Mouse (Mus musculus) hindbrain, postnatal 0 days (tissue): ENCODE data around the gene 9130213A22Rik. TPM values are rescaled to one million over a fixed set of nuclear protein-coding genes. Genes with fewer than 3 reads are reported as not detected.

ENCODE experiments used
- ATAC-seq: fragments of 200-750 bp; cut with Nextera tagmentation; 2 replicates; pipeline ENCODE4 v1.8.0; 2017; ENCODE audit warnings: mild to moderate bottlenecking, moderate TSS enrichment, moderate library complexity
- DNase-seq: peaks from one replicate; pipeline ENCODE4 v3.0.0-alpha.2; 2015; ENCODE audit warnings: low spot score
- H3K27ac ChIP-seq: fragments of 300-500 bp; sonication (generic); 2 replicates; pipeline ENCODE4 v1.5.1; 2014; ENCODE audit warnings: mild to moderate bottlenecking
- H3K27me3 ChIP-seq: fragments of 300-500 bp; sonication (generic); 2 replicates; pipeline ENCODE4 v1.6.1; 2014; ENCODE audit warnings: low read length, mixed read lengths; ENCODE audit not compliant: insufficient read depth
- H3K36me3 ChIP-seq: fragments of 300-500 bp; sonication (generic); 2 replicates; pipeline ENCODE4 v1.6.1; 2014; ENCODE audit warnings: low read length, mixed read lengths; ENCODE audit not compliant: insufficient read depth
- H3K4me1 ChIP-seq: fragments of 300-500 bp; sonication (generic); 2 replicates; pipeline ENCODE4 v1.6.1; 2014; ENCODE audit warnings: antibody characterized with exemption, low read length, mixed read lengths; ENCODE audit not compliant: insufficient read depth
- H3K4me2 ChIP-seq: fragments of 300-500 bp; sonication (generic); 2 replicates; pipeline ENCODE4 v1.6.1; 2014; ENCODE audit warnings: low read depth, mild to moderate bottlenecking, low read length, moderate library complexity, mixed read lengths
- H3K4me3 ChIP-seq: fragments of 300-500 bp; sonication (generic); 2 replicates; pipeline ENCODE4 v1.5.1; 2014; ENCODE audit warnings: low read length
- H3K9ac ChIP-seq: fragments of 300-500 bp; sonication (generic); replicated peaks from 2 replicates; pipeline ENCODE4 v1.6.1; 2014; ENCODE audit warnings: mild to moderate bottlenecking, low read length, moderate library complexity, mixed read lengths
- H3K9me3 ChIP-seq: fragments of 300-500 bp; sonication (generic); 2 replicates; pipeline ENCODE4 v1.6.1; 2016; ENCODE audit warnings: low read length, mixed read lengths
- CTCF ChIP-seq: IDR thresholded peaks from 2 replicates; pipeline ENCODE4 v1.5.1; 2016; ENCODE audit warnings: antibody characterized with exemption, control low read depth, low read depth
- WGBS: fragments of 180-500 bp; shearing (Covaris S2); extraction: QIAGEN DNeasy Blood & Tissue Kit; methylation state at CpG from one replicate; pipeline ENCODE4 v1.1.7; 2014; 5-methylcytosine and 5-hydroxymethylcytosine counted together
- polyA plus RNA-seq: library from polyadenylated mRNA; unstranded; fragments of >200 nt; fragmentation: Nextera tagmentation; extraction: Ambion mirVana; gene quantifications from 2 replicates; pipeline ENCODE4 v1.2.1, GENCODE M21; 2015
- total RNA-seq: library from RNA; depleted of rRNA; stranded (reverse); fragments of >200 nt; gene quantifications from 2 replicates; pipeline ENCODE4 v1.2.3, GENCODE M21; 2014

Gene 9130213A22Rik
- total and polyA plus RNA-seq, 2 experiments from 2014 or later: 1.0 to 1.2 TPM

GRCm38 (mm10) chr11:69120221-69121000, 2.0 kb downstream of the 9130213A22Rik start, which contains the start of gene Hes7:
Gene Hes7 (plus strand): TSS chr11:69120404.
- peak within 1 kb of the TSS; percentile 97 for H3K4me2 ChIP-seq
- WGBS: 3% methylated on average over 27 of the region's 27 CpGs
- no peak for DNase-seq
- H3K4me3 ChIP-seq: peak within 1 kb of the TSS; percentile 77
- ATAC-seq: no peak
- H3K9me3 ChIP-seq: no peaks in the 10 kb centered on the region
- peaks cover 15% of the 10 kb centered on the region for H3K4me1 ChIP-seq
- H3K36me3 ChIP-seq: no peaks in the 10 kb centered on the region
- H3K27me3 ChIP-seq: no peaks in the 10 kb centered on the region
- no peak for TF ChIP-seq CTCF
- no peak within 1 kb of the TSS for H3K27ac ChIP-seq
- peak within 1 kb of the TSS; percentile 74; the same call in 1 of the 2 replicates for H3K9ac ChIP-seq

DNA sequence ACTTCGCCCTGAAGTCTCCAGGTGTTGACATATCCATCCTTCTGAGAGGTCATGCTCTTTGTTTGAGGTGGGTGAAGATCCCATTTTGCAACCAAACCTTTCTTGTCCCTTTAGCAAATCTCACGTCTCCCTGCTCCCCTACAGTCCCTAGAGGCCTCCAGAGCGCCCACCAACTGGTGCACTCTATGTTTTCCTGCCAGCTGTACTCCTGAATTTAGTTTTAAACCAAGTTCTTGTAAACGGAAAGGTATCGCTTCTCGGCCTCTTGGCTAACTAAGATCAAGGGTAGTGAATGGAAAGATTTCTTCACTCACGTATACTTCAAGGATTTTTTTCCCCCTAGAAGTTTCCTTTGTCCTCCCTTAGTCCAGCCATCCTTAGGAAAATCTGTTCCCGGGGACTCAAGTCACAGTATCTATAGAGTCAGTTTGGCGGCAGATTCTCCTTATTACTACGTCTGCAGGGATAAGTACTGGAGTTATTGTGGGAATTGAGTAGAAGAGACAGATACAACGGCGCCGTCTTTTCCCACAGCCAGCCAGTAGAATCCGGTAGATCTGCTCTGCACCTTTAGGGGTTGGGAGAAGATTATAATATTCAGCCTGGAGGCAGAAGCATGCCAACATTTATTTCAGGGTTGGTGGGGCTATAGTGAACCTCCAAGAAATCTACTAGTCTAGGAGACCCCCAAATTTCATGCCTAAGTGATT, 2.8 kb downstream of the 9130213A22Rik start:
- ATAC-seq (no peak), DNase-seq (no peak)
- Histone ChIP-seq H3K4me3 (peak overlapping the region; percentile 77), H3K27ac (no peak overlapping the region), H3K27me3 (no peaks in the 10 kb centered on the region), H3K4me2 (peak overlapping the region; percentile 97), H3K4me1 (peaks cover 15% of the 10 kb centered on the region), H3K36me3 (no peaks in the 10 kb centered on the region), H3K9me3 (no peaks in the 10 kb centered on the region), H3K9ac (no peak overlapping the region; the same call in 1 of the 2 replicates)
- no peak for TF ChIP-seq CTCF
- WGBS: 34% methylated on average over 14 of the region's 14 CpGs

DNA sequence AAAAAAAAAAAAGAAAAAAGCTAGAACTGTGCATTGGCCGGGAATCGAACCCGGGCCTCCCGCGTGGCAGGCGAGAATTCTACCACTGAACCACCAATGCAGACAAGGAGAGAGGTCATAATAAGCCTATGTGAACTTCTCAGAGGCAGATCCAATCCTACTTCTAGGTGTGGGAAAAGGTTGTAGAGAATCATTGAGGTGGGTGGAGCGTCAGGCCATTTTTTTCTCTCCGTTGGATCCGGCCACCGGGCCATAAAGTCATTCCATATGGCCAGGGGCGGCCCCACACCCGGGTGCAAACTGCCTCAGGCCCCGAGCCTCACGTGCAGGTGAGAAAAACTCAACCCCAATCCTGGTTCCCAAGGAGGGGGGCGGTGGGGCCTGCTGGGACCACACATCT, 3.6 kb downstream of the 9130213A22Rik start:
- H3K4me2 ChIP-seq: peak overlapping the region; percentile 97
- H3K36me3 ChIP-seq: no peaks in the 10 kb centered on the region
- TF ChIP-seq CTCF: no peak
- ATAC-seq (peak; percentile 28; the same call in 1 of the 2 replicates), DNase-seq (peak; percentile 92)
- H3K27ac ChIP-seq: no peak overlapping the region
- under 1% methylated on average over 15 of the region's 15 CpGs for WGBS
- H3K9me3 ChIP-seq: no peaks in the 10 kb centered on the region
- no peak overlapping the region; the same call in 1 of the 2 replicates for H3K9ac ChIP-seq
- peak overlapping the region; percentile 83 for H3K4me3 ChIP-seq
- H3K4me1 ChIP-seq: peaks cover 15% of the 10 kb centered on the region
- no peaks in the 10 kb centered on the region for H3K27me3 ChIP-seq

GRCm38 (mm10) chr11:69117737-69118695, 4.4 kb downstream of the 9130213A22Rik start:
- H3K4me2 ChIP-seq: peak overlapping the region; percentile 97
- ATAC-seq (0 out of 2 replicates have a peak, but pooled peaks have one; percentile 10), DNase-seq (peak; percentile 48)
- peak overlapping the region; percentile 78 for H3K9ac ChIP-seq
- no peaks in the 10 kb centered on the region for H3K9me3 ChIP-seq
- H3K36me3 ChIP-seq: no peaks in the 10 kb centered on the region
- peaks cover 15% of the 10 kb centered on the region for H3K4me1 ChIP-seq
- TF ChIP-seq CTCF: no peak
- peak overlapping the region; percentile 83 for H3K4me3 ChIP-seq
- H3K27ac ChIP-seq: peak overlapping the region; percentile 78
- no peaks in the 10 kb centered on the region for H3K27me3 ChIP-seq
- WGBS: under 1% methylated on average over 45 of the region's 45 CpGs

- TF ChIP-seq CTCF: no peak
- 58% methylated on average over 5 of the region's 5 CpGs for WGBS
- Histone ChIP-seq H3K36me3 (no peaks in the 10 kb centered on the region), H3K4me1 (peaks cover 15% of the 10 kb centered on the region), H3K27me3 (no peaks in the 10 kb centered on the region), H3K9me3 (no peaks in the 10 kb centered on the region), H3K4me3 (0 out of 2 replicates have a peak overlapping the region, but pooled peaks have one; percentile 83), H3K4me2 (peak overlapping the region; percentile 97), H3K9ac (no peak overlapping the region), H3K27ac (0 out of 2 replicates have a peak overlapping the region, but pooled peaks have one; percentile 78)
- DNase-seq: no peak
- no peak for ATAC-seq
Measured at GRCm38 (mm10) chr11:69116843-69117242, 5.5 kb downstream of the 9130213A22Rik start.

DNA sequence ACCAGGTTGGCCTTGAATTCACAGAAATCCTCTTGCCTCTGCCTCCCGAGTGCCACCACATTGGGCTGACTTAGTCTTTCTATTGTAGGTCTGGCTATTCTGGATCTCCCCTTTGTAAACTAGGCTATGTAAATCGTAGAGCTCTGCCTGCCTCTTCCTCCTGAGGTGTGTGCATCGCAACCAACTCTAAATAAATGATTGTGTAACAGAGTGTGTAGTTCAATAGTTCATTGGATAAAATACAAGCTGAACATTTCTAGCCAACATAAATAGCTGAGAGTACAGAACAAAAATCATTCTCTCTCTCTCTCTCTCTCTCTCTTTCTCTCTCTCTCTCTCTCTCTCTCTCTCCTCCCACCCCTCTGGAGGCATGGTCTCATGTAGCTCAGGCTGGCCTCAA, 7.8 kb downstream of the 9130213A22Rik start:
- no peak for TF ChIP-seq CTCF
- DNase-seq (no peak), ATAC-seq (no peak)
- no peak overlapping the region for H3K4me2 ChIP-seq
- H3K27ac ChIP-seq: no peak overlapping the region
- 80% methylated on average over 3 of the region's 3 CpGs for WGBS
- H3K9ac ChIP-seq: no peak overlapping the region
- no peaks in the 10 kb centered on the region for H3K4me1 ChIP-seq
- H3K9me3 ChIP-seq: no peaks in the 10 kb centered on the region
- no peak overlapping the region for H3K4me3 ChIP-seq
- no peaks in the 10 kb centered on the region for H3K27me3 ChIP-seq
- 0 out of 2 replicates have a peak, but pooled peaks cover under 1% of the 10 kb centered on the region for H3K36me3 ChIP-seq
